Mouse (Mus musculus) urinary bladder, adult 18-20 months (tissue): ENCODE results near the gene Mcf2l.

Experiments used
- DNase-seq, 2 experiments: peaks; one replicate each; pipeline ENCODE4 v3.0.0; 2022; ENCODE audit warnings: low spot score in 2 of 2, mixed read lengths in 2 of 2

The Mcf2l gene

DNA sequence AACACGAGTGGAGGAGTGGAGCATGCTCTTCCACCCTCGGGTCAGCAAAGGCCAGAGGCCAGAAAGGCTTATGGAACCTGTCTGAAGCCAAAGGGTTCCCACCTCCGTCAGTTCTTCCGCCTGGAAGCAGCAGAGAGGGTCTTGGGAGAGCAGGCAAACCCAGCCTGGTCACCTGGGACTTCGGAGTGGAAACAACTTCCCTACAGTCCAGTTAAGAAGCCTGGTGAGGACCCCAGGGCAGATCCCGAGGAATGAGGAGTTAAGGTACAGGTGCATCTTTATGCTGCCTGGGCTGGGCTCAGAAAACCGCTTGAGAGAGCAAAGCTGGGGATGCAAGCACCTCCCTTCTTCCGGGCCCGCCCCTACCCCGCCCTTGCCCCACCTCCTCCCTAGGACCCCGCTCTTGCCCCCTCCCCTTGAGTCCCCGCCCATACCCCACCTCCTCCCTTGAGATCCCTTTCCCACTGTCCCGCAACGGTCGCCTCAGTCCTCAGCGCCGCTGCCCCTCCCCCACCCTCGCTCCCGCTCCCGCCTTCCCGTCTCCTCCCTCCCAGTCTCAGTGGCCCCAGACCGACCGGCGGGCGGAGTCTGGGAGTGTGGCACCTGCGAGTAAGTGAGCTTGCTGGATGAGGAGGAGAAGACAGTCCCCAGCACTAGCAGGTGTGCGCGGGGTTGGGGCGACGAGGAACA lies at the start of gene Mcf2l:
TSS of gene Mcf2l (plus strand) at position 450 of the 690 bp plus-strand sequence.
- DNase-seq, result peak in 1 of 2 experiments; percentile 24

- DNase-seq, result no peak
Observed at GRCm38 (mm10) chr8:12824562-12824961, 49.0 kb upstream of the Mcf2l start.

- DNase-seq, result no peak
Observed at GRCm38 (mm10) chr8:12825236-12825635, 48.4 kb upstream of the Mcf2l start.

DNA sequence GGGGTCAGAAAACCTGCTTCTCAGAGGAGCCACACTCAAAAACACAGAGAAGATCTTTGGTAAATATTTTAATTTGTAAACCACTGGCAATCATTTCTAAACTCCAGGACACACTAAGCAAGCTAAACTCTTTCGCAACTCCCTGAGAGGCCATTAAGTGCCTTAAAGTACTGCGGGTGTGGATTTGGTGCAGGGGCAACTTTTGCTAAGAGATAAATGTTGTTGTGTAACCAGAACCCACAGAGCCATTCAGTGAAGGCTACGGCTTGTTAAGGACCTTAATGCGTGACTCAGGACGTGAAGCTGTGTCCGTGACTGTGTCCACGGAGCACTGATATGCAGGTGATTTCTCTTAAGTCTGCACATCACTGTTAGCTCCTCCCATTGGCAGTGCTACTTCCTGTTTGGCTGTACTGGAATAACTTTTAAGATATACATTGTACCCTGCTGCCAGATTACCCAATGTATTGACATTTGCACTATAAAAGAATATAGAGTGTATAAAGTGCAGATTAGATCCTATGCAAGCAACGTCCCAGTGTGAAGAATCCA lies 47.8 kb upstream of the Mcf2l start:
- no peak for DNase-seq

DNA sequence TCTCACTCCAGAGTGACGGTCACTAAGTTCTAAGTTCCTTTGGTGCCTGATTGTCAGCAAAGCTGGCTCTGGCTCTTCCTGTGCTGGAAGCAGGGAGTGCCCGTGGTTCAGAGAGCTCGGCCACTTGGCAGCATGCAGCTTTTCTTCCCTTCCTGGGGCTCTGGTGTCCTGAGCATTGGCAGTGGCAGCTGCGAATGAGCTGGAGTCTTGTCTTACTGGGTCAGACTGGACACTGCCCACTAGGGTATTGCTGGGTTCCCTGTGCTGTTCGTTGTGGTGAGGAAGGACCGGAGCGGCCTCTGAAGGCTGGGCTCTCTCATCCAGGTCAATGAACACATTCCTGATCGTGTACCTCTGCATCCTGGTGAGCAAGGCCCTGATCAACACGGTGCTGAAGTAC lies 46.5 kb upstream of the Mcf2l start:
- no peak for DNase-seq

DNA sequence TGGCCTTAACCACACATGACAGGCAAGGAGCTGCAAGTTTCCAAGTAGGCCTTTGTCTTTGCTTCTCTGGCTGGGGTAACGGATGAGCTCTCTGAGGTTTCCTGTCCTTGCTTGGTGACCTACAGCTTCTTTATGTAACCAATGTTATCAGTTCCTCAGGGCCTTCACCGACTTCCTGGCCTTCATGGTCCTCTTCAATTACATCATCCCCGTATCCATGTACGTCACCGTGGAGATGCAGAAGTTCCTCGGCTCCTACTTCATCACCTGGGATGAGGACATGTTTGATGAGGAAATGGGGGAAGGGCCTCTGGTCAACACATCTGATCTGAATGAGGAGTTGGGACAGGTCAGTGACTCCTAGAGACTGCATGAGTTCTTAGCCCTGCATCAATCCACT lies 45.3 kb upstream of the Mcf2l start:
- no peak for DNase-seq

GRCm38 (mm10) chr8:12829381-12829780 lies 44.2 kb upstream of the Mcf2l start:
- DNase-seq, result no peak

GRCm38 (mm10) chr8:12831659-12832589 lies 41.7 kb upstream of the Mcf2l start:
- no peak for DNase-seq

DNA sequence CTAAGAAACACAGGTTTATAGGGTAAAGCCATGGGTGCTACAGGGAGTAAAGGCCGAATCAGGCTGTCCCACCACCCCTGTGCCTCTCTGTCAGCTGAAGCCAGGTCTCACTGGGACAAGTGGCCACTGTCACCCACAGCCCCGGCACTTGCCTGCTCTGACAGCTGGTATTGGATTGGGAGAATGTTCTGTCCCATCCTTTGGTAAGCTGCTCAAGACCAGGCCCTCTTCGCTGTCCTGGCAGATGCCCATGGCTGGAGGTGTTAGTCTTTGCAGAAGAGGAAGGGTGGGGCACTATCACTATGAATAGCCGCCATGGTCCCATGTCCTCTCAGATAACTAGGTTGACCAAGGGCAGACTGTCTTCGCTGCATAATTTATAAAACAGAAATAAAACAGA lies 40.0 kb upstream of the Mcf2l start:
- DNase-seq, result no peak

DNA sequence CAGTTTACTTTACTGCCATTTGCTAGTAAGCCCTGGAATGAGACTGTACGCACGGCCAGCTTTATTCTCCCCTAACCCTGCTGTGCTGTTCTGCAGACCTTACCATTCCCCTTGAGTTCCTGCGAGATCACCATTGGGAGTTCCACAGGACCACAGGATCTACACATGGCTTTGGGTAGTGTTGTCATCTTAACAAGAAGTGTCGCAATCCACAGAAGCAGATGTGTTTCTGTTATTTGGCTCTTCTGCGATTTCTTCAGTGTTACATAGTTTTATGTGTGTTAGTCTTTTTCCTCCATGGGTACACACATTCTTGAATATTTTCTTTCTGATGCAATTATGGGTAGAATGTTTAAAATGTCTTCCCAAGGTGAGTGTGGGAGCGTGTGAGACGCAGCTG lies 32.8 kb upstream of the Mcf2l start:
- no peak for DNase-seq

DNA sequence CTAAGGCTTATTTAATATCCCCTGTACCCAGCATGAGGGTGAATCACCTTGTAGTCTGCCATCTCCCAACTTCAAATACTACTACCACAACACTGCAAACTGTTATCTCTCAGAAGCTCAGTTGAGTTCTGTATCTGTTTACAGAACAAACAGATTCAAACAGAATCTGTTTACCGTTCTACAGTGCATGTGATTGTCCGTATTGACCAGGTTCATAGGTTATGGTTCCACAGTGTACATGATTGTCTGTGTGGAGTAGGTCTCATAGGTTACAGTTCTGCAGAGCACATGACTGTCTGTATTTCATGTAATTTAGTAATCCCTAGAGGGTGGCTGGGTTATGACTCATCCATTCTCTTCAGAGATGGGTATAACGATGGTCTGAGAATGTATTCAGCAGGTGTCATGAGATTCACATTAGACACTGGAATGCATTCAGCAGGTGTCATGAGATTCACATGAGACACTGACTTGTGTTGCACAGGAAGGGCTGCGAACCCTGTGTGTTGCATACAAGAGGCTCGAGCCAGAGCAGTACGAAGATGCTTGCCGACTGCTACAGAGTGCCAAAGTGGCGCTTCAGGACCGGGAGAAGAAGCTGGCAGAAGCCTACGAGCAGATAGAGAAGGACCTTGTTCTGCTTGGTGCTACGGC lies 31.1 kb upstream of the Mcf2l start:
- DNase-seq, result no peak

DNA sequence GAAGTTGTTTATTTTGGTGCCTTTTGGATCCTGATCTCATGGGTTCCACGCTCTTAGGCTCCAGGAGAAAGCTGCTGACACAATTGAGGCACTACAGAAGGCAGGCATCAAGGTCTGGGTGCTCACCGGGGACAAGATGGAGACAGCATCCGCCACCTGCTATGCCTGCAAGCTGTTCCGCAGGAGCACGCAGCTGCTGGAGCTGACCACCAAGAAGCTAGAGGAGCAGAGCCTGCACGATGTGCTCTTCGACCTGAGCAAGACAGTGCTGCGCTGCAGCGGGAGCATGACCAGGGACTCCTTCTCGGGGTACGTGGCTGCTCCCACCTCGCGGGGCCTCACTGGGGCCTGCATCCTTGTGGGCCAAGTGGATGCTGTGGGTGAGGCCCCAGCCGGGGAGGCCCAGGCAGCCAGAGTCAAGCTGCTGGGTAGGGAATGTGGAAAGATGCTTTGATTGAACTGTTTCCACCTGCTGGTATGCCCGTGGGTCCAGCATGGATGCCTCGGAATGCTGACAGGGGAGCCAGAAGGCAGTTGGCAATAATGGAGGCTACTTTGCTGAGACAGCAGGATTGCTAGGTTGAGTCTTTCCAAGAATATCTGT lies 29.2 kb upstream of the Mcf2l start:
- DNase-seq, result no peak

- DNase-seq, result no peak
Observed at GRCm38 (mm10) chr8:12846447-12846846, 27.2 kb upstream of the Mcf2l start.

GRCm38 (mm10) chr8:12851241-12851640 lies 22.4 kb upstream of the Mcf2l start:
- no peak for DNase-seq

GRCm38 (mm10) chr8:12856038-12856437 lies 17.6 kb upstream of the Mcf2l start:
- DNase-seq, result no peak

DNA sequence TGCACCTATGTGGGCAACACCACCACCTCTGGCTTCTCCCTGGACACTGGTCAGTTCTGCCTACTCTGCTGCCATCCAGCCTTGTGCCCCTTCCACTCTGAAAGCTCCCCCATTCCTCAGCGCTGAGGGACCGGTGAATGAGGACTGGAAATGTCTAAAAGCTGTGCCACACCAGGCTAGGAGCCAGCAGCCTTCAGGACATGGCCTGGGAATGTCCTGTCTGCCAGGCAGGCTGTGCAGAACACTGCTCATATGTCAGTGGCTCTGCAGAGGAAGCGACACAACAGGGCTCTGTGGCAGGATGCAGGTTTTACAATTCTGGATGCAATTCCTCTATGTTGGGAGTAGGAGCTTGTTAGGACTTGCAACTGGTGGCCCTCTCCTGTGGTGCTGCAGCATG lies 10.5 kb upstream of the Mcf2l start:
- no peak for DNase-seq

DNA sequence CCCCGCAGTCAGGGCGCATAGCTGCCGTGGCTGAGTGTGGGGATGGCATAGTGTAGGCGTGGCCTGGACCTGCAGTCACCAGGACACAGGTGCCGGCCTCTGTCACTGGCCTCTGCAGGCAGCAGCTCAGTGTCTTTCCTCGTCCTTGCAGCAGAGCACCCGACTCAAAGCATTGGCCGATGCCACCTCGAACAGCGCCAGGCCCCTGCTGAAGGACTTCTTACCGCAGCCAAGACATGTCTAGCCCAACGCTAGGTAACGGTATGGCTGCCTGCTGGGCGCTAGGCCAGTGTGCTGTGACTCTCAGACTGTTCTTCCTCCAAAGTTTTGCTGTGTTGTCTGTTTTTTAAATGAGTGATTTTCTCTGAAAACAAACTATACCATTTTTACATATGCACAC lies 10.0 kb upstream of the Mcf2l start:
- DNase-seq, result no peak

DNA sequence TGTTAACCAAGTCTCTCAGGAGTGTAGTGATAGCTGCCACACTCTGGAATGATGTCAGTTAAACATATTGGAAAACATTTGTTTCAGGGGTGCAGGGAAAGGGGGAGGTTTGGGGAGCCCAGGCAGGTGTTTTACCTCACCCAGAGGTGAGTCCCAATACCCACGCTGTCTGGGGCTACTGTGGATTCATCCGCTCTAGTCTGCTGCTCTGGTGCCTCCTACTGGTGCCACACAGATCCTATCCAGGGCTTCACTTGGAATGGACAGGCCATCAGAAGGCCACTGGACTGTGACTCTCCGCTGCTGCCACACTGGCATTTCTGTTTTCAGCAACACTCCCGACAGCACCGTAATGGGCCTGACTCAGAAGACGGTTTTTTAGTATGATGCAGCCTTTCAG lies 7.8 kb upstream of the Mcf2l start:
- DNase-seq, result no peak

GRCm38 (mm10) chr8:12869661-12870060 lies 3.9 kb upstream of the Mcf2l start:
- no peak for DNase-seq

DNA sequence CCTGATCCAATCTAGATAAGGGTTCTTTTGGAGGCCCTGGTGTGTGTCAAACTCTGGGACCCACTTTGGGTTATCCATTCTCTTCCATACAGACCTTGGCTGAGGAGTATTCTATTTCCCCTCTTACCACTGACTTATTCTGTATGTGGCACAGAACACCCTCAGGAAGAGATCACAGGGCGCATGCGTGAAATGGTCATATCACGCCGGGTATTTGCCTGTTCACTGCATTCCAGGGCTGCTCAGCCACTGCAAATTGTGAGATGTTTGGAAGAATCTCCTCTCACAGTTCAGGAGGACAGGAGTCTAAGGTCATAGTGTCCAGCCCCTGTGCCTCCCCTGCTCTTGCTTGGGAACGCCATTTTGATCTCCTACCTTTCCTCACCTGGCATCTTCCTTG lies 3.0 kb upstream of the Mcf2l start:
- no peak for DNase-seq

DNA sequence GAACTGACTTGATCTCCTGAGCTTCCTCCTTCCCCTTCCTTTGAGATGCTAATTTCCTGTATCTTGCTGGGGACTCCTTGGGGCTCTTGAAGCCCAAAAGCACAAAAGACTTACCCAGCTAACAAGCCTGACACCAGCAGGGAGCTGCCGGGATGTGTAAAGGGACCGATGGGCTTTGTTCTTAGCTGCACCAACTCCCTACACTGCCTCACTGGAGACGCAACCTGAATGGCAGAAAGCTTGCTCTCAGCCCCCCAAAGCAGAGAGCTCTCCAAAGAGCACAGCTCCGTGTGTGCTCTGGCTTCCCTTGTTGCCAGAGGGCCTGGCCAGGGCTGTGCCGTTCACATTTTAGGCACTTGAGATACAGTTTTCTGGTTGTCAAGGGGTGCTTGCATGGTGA lies 2.1 kb upstream of the Mcf2l start:
- no peak for DNase-seq

DNA sequence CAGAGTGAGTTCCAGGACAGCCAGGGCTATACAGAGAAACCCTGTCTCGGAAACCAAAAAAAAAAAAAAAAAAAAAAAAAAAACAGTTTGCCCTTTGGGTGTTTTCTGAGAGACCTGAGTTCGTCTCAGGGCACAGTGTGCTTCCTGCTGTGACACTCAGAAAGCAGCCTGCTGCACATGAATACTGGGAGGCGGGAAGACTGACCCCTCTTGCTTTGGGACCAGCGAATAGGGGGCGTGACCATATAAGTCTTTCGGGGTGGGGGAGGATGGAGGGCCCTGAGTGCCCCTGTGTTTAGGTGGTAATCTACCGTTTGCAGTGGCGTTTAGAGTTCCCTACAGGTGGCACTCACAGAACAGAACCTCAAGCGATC lies 636 bp upstream of the Mcf2l start:
- DNase-seq, result no peak
